Mouse (Mus musculus) intestine, embryonic 14.5 days (tissue): Measurements from ENCODE around the gene Myo9a. TPM values are rescaled to one million over a fixed set of nuclear protein-coding genes. Genes with fewer than 3 reads are reported as not detected.
"Not testable (repeated sequence)": the region's sequence is repeated elsewhere in the genome, so short reads cannot be mapped to it uniquely, and the experiment has no call there.

Experiments
- ATAC-seq: fragments of 200-750 bp; cut with Nextera tagmentation; replicated peaks from 2 replicates; pipeline ENCODE4 v1.8.0; 2017; ENCODE audit warnings: low read depth, moderate number of reproducible peaks, moderate TSS enrichment, moderate library complexity; ENCODE audit not compliant: low FRiP score, low TSS enrichment
- DNase-seq: peaks from one replicate; pipeline ENCODE4 v3.0.0-alpha.2; 2018; ENCODE audit warnings: low spot score
- H3K27ac ChIP-seq: fragments of 300-500 bp; sonication (generic); 2 replicates; pipeline ENCODE4 v1.5.1; 2014; ENCODE audit warnings: low read depth, mild to moderate bottlenecking, control low read depth
- H3K27me3 ChIP-seq: fragments of 300-500 bp; sonication (generic); replicated peaks from 2 replicates; pipeline ENCODE4 v1.6.1; 2014; ENCODE audit warnings: low read length, control low read depth; ENCODE audit not compliant: control insufficient read depth, insufficient read depth
- H3K36me3 ChIP-seq: fragments of 300-500 bp; sonication (generic); 2 replicates; pipeline ENCODE4 v1.6.1; 2014; ENCODE audit warnings: low read length, control low read depth; ENCODE audit not compliant: control insufficient read depth, insufficient read depth
- H3K4me1 ChIP-seq: fragments of 300-500 bp; sonication (generic); replicated peaks from 2 replicates; pipeline ENCODE4 v1.6.1; 2014; ENCODE audit warnings: low read length, control low read depth, mixed read lengths; ENCODE audit not compliant: control insufficient read depth, insufficient read depth
- H3K4me2 ChIP-seq: fragments of 300-500 bp; sonication (generic); 2 replicates; pipeline ENCODE4 v1.6.1; 2014; ENCODE audit warnings: low read length
- H3K4me3 ChIP-seq: fragments of 300-500 bp; sonication (generic); 2 replicates; pipeline ENCODE4 v1.5.1; 2014; ENCODE audit warnings: low read depth, low read length, control low read depth, mixed read lengths
- H3K9ac ChIP-seq: fragments of 300-500 bp; sonication (generic); 2 replicates; pipeline ENCODE4 v1.6.1; 2014; ENCODE audit warnings: mild to moderate bottlenecking, low read length
- H3K9me3 ChIP-seq: fragments of 300-500 bp; sonication (generic); 2 replicates; pipeline ENCODE4 v1.6.1; 2016; ENCODE audit warnings: low read length, control low read depth; ENCODE audit not compliant: control insufficient read depth
- WGBS: fragments of 180-500 bp; shearing (Covaris S2); extraction: QIAGEN DNeasy Blood & Tissue Kit; methylation state at CpG from one replicate; pipeline ENCODE4 v1.1.7; 2014; 5-methylcytosine and 5-hydroxymethylcytosine counted together
- polyA plus RNA-seq: library from polyadenylated mRNA; unstranded; fragments of >200 nt; fragmentation: Nextera tagmentation; extraction: Ambion mirVana; gene quantifications from 2 replicates; pipeline ENCODE4 v1.2.1, GENCODE M21; 2014

The Myo9a gene
- polyA plus RNA-seq, 1 experiment from 2014 or later: 16.7 TPM

DNA sequence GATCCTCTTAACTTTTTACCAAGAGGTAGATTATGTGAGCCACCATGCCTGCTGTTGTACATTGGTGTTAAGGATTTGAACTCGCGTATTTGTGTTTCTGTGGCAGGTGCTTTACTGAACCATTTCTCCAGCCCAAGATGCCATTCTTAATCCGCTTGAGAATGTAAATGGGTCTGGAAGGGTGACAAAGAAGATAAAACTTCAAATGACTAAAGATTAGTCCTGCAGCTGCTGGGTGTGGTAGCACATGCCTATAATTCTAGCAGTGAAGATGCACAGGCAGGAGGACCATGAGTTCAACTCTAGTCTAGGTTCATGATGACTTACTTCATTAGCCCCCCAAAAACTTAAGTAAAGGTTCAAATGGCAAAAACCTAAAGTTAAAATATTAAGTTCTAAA, 6.8 kb upstream of the Myo9a start:
- no peak for DNase-seq
- Histone ChIP-seq H3K4me3 (no peak overlapping the region), H3K27ac (no peak overlapping the region), H3K27me3 (no peaks in the 10 kb centered on the region), H3K36me3 (no peaks in the 10 kb centered on the region), H3K9me3 (no peaks in the 10 kb centered on the region), H3K4me1 (no peaks in the 10 kb centered on the region), H3K9ac (no peak overlapping the region), H3K4me2 (no peak overlapping the region)
- 95% methylated on average over 3 of the region's 3 CpGs for WGBS
- ATAC-seq: no peak

DNA sequence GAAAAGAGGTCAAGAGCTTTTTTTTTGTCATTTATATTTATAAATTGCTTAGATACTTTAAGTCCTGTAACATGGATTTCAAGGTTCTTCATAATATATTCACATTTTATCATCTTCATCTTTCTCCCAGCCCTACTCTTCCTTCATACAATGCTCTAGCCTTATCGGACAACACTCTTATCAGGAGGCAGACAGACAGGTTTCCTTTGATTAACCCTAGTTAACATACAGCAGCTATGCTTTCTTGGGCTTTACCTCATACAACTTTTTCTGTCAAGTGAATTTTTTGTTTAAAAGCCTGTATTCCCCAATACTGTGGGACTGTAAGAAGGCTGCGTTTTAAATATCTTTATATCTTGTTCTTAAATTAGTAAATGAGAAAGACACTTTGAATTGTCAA, 2.3 kb upstream of the Myo9a start:
- WGBS: 88% methylated on average over 2 of the region's 2 CpGs
- Histone ChIP-seq H3K27ac (no peak overlapping the region), H3K9me3 (no peaks in the 10 kb centered on the region), H3K36me3 (no peaks in the 10 kb centered on the region), H3K9ac (no peak overlapping the region), H3K4me1 (peaks cover 8% of the 10 kb centered on the region; the same call in 1 of the 2 replicates), H3K4me2 (no peak overlapping the region), H3K27me3 (no peaks in the 10 kb centered on the region), H3K4me3 (no peak overlapping the region)
- no peak for ATAC-seq
- no peak for DNase-seq

- Histone ChIP-seq H3K9ac (no peak overlapping the region), H3K9me3 (no peaks in the 10 kb centered on the region), H3K36me3 (no peaks in the 10 kb centered on the region), H3K27me3 (no peaks in the 10 kb centered on the region), H3K4me2 (no peak overlapping the region), H3K4me3 (no peak overlapping the region), H3K27ac (no peak overlapping the region), H3K4me1 (peaks cover 8% of the 10 kb centered on the region; the same call in 1 of the 2 replicates)
- WGBS: 84% methylated on average over 11 of the region's 11 CpGs
- ATAC-seq (no peak), DNase-seq (no peak)
These were observed 1.7 kb upstream of the Myo9a start for GRCm38 (mm10) chr9:59748969-59749368.

DNA sequence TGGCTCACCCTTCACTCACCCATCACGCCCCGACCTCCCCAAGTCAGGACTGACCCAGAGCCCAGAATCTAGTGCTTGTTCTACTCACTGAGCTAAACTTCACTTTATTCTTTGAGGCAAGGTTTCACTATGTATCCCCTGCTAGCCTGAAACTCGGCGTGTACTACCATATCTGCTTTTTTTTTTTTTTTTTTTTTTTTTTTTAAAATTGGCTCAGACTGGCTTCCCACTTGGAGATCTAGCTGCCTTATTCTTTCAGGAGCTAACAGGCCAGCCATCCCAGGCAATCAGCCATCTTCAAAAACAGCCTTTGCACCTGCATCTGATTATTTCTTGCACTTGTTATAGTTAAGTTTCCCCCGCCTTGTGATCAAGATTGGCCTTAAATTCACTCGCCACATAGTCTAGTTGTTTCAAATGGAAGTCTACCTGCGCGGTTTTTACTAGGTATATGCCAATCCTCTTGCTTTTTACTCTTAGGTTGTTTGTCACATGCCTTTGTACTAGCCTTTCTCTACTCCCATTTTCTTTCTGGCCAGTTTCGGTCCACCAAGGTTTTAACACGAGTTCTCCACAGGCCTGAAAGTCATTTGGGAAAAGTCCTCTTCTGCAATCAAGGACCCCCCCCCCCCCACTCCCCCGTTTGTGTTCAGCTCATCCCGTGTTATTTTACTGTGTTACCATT, 973 bp upstream of the Myo9a start:
- ATAC-seq (no peak), DNase-seq (no peak)
- Histone ChIP-seq H3K27me3 (no peaks in the 10 kb centered on the region), H3K4me3 (peak overlapping the region; percentile 79), H3K9ac (peak overlapping the region; percentile 63), H3K4me2 (peak overlapping the region; percentile 77), H3K36me3 (no peaks in the 10 kb centered on the region), H3K27ac (peak overlapping the region; percentile 93; the same call in 1 of the 2 replicates), H3K9me3 (no peaks in the 10 kb centered on the region), H3K4me1 (peaks cover 8% of the 10 kb centered on the region; the same call in 1 of the 2 replicates)
- 34% methylated on average over 12 of the region's 12 CpGs for WGBS

DNA sequence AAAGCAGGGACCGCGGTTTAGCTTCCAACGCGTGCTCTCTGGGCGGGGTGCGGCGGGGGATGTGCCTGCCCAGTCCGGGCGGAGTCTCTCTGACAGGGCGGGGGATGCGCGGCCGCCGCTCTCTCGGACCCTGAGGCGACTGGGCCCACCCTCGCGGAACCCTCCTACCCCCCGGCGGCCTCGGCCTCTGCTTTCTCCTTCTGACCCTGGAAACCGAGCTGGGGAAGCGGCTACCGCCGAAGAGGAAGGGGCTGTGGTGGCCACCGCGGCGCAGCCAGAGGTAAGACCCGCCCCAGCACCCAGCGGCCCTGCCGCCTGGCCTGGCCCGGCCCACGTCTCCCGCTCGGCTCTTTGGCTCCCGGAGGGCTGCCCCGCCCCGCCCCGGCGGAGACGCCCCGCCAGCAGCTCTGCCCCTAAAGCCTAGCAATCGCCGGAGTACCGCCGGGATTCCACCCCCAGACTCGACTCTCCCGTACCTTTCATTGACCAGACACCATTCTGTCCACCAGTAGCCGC, 428 bp downstream of the Myo9a start:
- Histone ChIP-seq H3K27ac (peak overlapping the region; percentile 93), H3K27me3 (no peaks in the 10 kb centered on the region), H3K4me2 (peak overlapping the region; percentile 81), H3K36me3 (no peaks in the 10 kb centered on the region), H3K9ac (peak overlapping the region; percentile 79), H3K9me3 (no peaks in the 10 kb centered on the region), H3K4me1 (peaks cover 8% of the 10 kb centered on the region; the same call in 1 of the 2 replicates), H3K4me3 (peak overlapping the region; percentile 79)
- ATAC-seq (peak; percentile 97), DNase-seq (peak; percentile 97)
- WGBS: under 1% methylated on average over 47 of the region's 49 CpGs

GRCm38 (mm10) chr9:59751966-59752365, 1.3 kb downstream of the Myo9a start:
- DNase-seq (no peak), ATAC-seq (no peak)
- Histone ChIP-seq H3K9ac (peak overlapping the region; percentile 79), H3K27me3 (no peaks in the 10 kb centered on the region), H3K4me1 (peaks cover 8% of the 10 kb centered on the region; the same call in 1 of the 2 replicates), H3K27ac (no peak overlapping the region), H3K9me3 (no peaks in the 10 kb centered on the region), H3K4me2 (peak overlapping the region; percentile 81), H3K4me3 (peak overlapping the region; percentile 79), H3K36me3 (no peaks in the 10 kb centered on the region)
- 2% methylated on average over 2 of the region's 2 CpGs for WGBS

DNA sequence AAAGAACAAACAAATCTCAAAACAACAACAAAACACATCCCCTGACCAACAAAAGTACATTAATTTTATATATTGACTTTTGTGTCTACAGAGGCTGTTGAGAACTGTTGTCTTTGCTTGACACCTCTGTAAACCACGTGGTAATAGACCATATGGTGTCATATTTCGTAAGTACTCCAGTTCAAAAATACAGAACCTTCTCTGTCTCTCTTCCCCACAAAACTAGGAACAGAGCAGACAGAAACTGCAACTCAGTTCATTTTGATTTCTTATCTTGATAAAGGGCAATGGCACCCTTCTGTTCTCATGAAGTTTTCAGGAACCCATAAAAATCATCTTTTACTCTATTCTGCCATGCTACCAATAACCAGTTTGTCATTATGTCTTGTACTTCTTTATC, 4.5 kb downstream of the Myo9a start:
- no peaks in the 10 kb centered on the region for H3K27me3 ChIP-seq
- no peak overlapping the region for H3K27ac ChIP-seq
- H3K4me2 ChIP-seq: no peak overlapping the region
- no peak overlapping the region for H3K4me3 ChIP-seq
- H3K4me1 ChIP-seq: peaks cover 3% of the 10 kb centered on the region; the same call in 1 of the 2 replicates
- no peak overlapping the region for H3K9ac ChIP-seq
- H3K36me3 ChIP-seq: no peaks in the 10 kb centered on the region
- DNase-seq: no peak
- whole genome bisulfite sequencing: 49% methylated on average over 2 of the region's 2 CpGs
- H3K9me3 ChIP-seq: no peaks in the 10 kb centered on the region
- no peak for ATAC-seq

GRCm38 (mm10) chr9:59757016-59757415, 6.3 kb downstream of the Myo9a start:
- not testable (repeated sequence) for H3K27ac ChIP-seq, H3K9me3 ChIP-seq, H3K36me3 ChIP-seq, H3K27me3 ChIP-seq, H3K9ac ChIP-seq, H3K4me1 ChIP-seq, ATAC-seq, H3K4me3 ChIP-seq, DNase-seq, H3K4me2 ChIP-seq
- WGBS: 93% methylated on average over 2 of the region's 3 CpGs

DNA sequence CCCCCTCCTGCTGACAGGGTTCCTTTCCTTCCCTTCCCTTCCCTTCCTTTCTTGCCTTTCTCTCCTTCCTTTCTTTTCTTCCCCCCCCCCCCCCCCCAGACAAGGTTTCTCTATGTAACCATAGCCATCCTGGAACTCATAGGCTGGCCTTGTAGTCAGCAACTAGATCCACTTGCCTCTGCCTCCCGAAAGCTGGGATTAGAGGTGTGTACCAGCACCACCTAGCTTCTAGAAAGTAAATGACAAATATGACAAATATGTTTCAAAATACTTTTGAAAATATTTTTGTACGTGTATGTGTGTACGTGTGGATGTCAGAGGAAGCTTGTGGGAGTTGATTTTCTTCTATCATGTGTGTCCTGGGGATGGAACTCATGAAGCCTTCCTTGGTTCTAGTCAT, 9.8 kb downstream of the Myo9a start:
- Histone ChIP-seq H3K4me3 (no peak overlapping the region), H3K27me3 (no peaks in the 10 kb centered on the region)

More for the DNA sequence above, 9.8 kb downstream of the Myo9a start:
- Histone ChIP-seq H3K9me3 (no peaks in the 10 kb centered on the region), H3K36me3 (no peaks in the 10 kb centered on the region), H3K4me2 (no peak overlapping the region), H3K9ac (no peak overlapping the region), H3K4me1 (no peaks in the 10 kb centered on the region), H3K27ac (no peak overlapping the region)
- ATAC-seq (no peak), DNase-seq (no peak)
- WGBS: 80% methylated on average over 3 of the region's 3 CpGs
